Mouse (Mus musculus) G1E (cell line): ENCODE measurements at regions not wholly inside any gene's neighbourhood (a gene's known extent, or its start where the extent isn't known, plus 50 kb on each side); places are given as distances from the start of the nearest gene placed in this dataset.

Experiments
- CTCF ChIP-seq: IDR thresholded peaks from 2 replicates; pipeline ENCODE4 v1.5.1; 2012; ENCODE audit warnings: low read depth, low read length, inconsistent platforms, mixed read lengths
- GATA1 ChIP-seq: IDR thresholded peaks from 2 replicates; pipeline ENCODE4 v1.6.1; 2012; ENCODE audit warnings: borderline replicate concordance, low read length, inconsistent platforms, mixed read lengths
- GATA2 ChIP-seq: IDR thresholded peaks from 2 replicates; pipeline ENCODE4 v1.6.1; 2012; ENCODE audit warnings: low read depth, low read length, inconsistent platforms, borderline replicate concordance
- POLR2AphosphoS5 ChIP-seq: IDR thresholded peaks from 2 replicates; pipeline ENCODE4 v1.6.1; 2012; ENCODE audit warnings: low read depth, low read length, inconsistent platforms; ENCODE audit not compliant: insufficient replicate concordance

DNA sequence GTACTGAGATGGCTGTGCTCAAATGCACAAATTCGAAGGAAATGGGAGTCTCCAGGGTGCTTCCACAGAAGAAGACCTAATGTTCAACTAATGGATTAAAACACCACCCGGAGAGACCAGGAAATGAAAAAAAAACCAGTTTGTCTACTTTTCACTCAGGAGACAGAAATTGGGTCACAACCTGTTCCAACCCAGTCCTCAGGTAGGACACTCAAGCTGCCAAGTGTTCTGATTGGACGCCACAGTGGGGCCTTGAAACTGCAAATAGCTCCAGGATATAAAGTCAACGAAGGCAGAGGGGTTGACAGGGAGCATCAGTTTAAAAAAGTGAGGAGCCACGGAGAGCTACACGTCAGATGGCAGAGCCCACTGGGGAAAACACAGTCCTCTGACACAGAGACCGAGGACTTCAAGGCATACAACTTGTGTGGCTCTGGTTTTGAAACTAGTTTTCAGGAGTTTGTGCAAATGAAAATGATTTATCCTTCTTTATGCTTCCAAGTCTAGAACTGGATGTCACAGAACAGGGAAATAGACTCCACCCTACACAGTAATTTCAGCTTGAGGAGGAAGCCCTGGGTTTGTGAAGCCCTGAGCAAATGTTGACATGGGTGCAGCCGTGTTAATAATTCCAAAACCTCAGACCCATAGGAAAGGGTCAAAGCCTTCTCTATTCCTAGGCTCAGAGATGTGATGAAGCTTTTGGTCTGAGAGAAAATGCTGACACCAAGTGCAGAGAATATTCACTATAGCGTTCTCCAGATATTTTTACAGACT is 220.8 kb upstream of the Pik3r1 start:
- TF ChIP-seq CTCF (no peak), GATA2 (no peak), GATA1 (no peak), POLR2AphosphoS5 (no peak)
